Mouse (Mus musculus) brain, embryonic 18.5 days (tissue): Measurements from ENCODE around the gene Ccdc181.
"Not testable (repeated sequence)": the region's sequence is repeated elsewhere in the genome, so short reads cannot be mapped to it uniquely, and the experiment has no call there.

ENCODE experiments used
- DNase-seq: peaks from one replicate; pipeline ENCODE4 v3.0.0-alpha.2; 2012; ENCODE audit warnings: low read depth, low spot score

Gene Ccdc181

GRCm38 (mm10) chr1:164275455-164275954 is at the start of gene Ccdc181:
Gene Ccdc181 (plus strand): TSS chr1:164275585.
- DNase-seq: peak; percentile 82

DNA sequence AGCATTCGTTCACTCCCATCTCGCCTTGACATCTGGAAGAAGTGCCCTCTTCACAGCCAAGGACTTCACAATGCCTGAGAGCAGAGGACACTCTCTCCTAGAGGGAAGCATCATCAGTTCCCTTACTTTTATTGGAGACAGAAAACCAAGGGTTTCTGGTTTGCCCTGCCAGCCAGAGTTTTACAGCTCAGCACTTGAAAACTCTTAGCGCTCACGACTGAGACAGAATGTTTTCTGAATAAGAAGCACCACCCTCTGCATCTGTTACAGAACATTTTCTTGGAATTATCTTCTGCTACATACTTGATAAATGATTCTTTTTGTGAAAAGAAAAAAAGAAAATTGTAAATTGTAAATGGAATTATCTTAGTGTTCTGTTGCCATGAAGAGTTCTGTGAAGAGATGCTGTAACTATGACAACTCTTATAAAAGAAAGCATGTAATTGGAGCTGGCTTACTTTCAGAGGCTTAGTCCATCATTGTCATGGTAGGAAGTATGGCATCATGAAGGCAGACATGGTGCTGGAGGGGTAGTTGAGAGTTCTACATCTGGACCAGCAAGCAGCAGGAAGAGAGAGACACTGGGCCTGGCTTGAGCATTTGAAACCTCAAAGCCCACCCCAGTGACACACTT is 43.3 kb upstream of the Ccdc181 start:
- not testable (repeated sequence) for DNase-seq

DNA sequence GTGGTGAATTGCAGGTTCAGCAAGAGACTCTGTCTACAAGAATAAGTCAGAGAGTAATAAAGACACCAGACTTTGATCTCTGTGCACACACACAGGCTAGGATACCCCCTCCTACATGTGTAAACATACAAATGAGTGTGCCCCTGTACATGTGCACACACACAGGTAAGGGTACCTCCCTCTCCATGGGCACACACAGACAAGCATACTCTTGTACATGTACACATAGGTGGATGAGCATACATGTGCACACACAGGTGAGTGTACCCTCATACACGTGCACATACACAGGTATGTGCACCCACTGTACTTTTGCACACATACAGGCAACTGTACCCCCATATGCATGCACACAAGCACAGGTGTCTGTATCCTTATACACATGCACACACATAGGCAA is 41.9 kb upstream of the Ccdc181 start:
- no peak for DNase-seq

- DNase-seq: no peak
Measured at GRCm38 (mm10) chr1:164235078-164235477, 40.3 kb upstream of the Ccdc181 start.

- no peak for DNase-seq
Measured at GRCm38 (mm10) chr1:164236078-164236477, 39.3 kb upstream of the Ccdc181 start.

GRCm38 (mm10) chr1:164241494-164241893 is 33.9 kb upstream of the Ccdc181 start:
- no peak for DNase-seq

DNA sequence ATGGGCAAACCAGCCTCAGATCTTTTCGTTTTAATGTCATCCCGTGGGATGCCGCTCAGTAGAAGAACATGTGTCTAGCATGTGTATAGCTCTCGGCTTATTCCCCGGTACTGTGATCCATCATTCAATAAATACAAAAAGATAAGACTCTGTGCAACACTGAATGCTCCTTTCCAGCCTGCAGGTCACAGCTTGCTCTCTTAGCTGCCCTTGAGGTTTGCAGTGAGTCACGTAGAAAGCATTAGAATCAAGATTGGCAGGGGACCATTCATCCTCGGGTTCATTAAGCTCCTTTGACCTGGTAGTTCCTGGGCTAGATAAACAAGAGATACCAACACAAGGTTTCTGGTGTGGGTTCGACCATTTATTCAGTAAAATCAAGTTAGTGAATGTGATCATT is 32.6 kb upstream of the Ccdc181 start:
- DNase-seq: no peak

DNA sequence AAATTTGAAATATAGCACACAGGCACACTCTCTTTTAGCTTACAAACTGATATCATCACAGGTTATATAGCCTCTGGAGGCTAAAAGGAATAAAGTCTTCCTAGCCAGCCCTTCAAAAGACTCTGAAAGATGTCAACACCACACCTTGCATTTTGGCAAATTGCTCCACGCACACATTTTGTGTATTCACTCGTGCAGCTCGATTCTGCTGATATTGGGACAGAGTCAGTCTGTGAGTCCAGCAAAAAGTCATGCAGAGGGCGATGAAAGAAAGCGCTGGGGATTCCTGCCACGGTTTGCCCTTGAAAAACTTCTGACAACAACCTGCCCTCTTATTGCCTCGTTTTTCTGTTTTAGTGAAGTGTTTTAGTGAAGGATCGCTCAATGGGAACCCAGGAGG is 27.9 kb upstream of the Ccdc181 start:
- no peak for DNase-seq

- no peak for DNase-seq
Measured at GRCm38 (mm10) chr1:164247971-164248370, 27.4 kb upstream of the Ccdc181 start.

DNA sequence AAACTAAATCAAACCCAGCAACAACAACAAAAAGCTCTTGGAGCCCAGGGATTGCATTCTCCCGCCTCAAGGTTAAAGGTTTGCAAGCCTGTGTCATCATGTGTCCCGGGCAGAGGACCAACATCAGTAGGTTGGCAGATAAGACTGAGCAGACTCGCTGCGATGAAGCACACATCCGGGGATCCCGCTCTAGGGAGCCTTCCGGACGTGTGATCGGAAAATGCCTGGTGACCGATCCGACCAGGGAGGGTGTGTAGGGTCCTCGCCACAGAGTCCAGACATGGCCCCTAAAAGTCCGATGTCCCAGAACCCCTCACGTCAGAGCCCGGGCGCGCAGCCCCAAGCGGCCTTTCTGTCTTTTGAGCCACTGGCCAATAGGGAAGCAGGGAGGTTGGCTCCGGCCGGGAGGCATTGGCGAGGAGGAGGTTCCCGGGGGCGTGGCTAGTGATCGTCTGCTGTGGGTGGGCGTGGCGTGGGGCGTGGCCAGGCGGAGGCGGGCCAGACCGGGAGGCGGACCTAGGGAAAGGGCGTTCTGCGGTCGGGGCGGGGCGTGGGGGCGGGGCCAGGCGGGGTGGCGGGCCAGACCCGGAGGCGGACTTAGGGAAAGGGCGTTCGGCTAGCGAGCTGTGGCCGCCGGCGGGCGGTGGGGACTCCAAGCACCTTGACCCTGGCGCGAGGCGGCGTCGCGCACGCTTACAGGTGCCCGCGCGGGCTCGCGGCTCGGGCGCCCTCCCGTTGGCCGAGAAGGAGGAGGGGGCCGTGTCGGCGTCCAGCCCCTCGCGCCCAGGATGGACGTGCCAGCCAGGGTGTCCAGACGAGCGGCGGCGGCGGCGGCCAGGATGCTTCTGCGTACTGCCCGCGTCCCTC is 26.7 kb upstream of the Ccdc181 start, which contains the start of gene Slc19a2:
Gene Slc19a2 (plus strand): TSS at position 582 of the 867 bp plus-strand sequence.
- peak; percentile 91 for DNase-seq

DNA sequence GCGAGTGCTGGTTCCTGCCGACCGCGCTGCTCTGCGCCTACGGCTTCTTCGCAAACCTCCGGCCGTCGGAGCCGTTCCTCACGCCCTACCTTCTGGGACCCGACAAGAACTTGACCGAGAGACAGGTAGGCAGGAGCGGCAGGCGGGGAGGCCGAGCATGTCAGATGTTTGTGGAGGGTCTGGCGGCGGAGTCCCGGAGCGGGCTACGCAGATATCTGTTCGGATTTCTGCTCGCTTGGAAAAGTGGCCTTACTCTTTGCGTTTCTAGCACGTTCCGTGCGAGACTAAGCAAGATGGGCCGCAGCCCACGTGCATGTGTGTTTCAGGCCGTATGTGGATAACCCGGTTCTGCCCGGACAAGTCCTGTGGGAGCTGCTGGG is 26.1 kb upstream of the Ccdc181 start:
- no peak for DNase-seq

- no peak for DNase-seq
Measured at GRCm38 (mm10) chr1:164250391-164251150, 24.8 kb upstream of the Ccdc181 start.

DNA sequence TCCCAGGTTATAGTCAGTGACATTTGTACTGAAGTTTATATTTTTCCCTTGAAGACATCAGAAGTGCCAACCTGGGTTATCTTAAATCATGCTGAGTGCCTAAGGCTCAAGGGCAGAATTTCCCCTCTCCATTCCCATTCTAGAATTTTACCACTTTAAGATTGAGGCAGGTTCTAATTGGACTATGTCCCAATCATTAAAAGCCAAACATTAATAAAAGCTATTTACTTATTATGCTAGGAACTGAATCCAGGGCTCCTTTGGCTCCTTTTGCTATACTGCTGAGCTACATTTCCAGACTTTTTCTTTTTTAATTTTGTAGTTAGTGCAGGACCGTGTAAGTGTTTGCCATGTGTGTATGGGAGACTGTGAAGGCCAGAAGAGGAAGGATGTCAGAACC is 23.9 kb upstream of the Ccdc181 start:
- no peak for DNase-seq

DNA sequence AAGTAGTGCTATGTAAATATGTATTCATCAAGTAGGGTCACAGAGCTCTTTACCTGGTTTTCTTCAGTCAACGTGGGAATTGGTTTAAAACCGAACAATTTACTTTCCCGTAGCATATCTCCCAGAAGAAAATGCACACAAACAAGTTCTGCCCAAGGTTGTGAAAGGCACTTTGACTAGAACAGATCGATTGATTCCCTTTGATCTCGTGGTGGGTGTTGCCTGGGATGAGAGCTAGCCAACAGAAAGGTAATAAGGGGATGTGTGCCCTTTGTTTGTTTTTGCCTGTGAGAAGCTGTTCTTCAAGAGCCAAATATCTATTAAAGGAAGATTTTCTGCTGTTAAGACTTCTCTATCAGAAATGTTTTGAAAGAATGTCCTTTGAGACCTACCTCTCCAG is 22.8 kb upstream of the Ccdc181 start:
- DNase-seq: no peak

DNA sequence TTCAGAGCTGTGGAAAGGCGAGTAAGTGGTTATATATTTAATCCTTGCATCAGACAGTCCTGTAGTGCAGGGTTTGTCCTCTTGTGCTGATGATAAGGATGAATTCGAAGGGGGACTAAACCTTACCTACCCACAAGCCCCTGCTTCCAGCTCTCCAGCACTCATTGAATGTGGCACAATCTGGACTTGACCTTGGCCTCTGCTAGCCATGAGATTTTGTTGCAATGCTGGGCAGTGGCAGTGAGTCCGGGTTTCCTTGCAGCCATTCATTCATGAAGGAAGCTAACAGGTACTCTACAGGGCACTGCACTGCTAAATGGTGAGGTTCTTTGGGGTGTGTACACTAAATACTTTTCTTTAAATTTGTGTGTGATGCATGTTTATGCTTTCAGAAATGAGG is 20.5 kb upstream of the Ccdc181 start:
- DNase-seq: no peak

GRCm38 (mm10) chr1:164260171-164261028 is 15.0 kb upstream of the Ccdc181 start:
- DNase-seq: no peak

- DNase-seq: no peak
Measured at GRCm38 (mm10) chr1:164261553-164261952, 13.8 kb upstream of the Ccdc181 start.

- DNase-seq: no peak
Measured at GRCm38 (mm10) chr1:164270941-164271340, 4.4 kb upstream of the Ccdc181 start.

GRCm38 (mm10) chr1:164273659-164274058 is 1.7 kb upstream of the Ccdc181 start:
- no peak for DNase-seq

GRCm38 (mm10) chr1:164276552-164276951 is 1.2 kb downstream of the Ccdc181 start:
- no peak for DNase-seq

GRCm38 (mm10) chr1:164279332-164279731 is 3.9 kb downstream of the Ccdc181 start:
- DNase-seq: no peak
